Mouse (Mus musculus) midbrain, embryonic 16.5 days (tissue): ENCODE data around the gene D030056L22Rik. TPM values are rescaled to one million over a fixed set of nuclear protein-coding genes. Genes with fewer than 3 reads are reported as not detected.
"Not testable (repeated sequence)": the region's sequence is repeated elsewhere in the genome, so short reads cannot be mapped to it uniquely, and the experiment has no call there.

Experiments
- ATAC-seq: fragments of 200-750 bp; cut with Nextera tagmentation; 2 replicates; pipeline ENCODE4 v1.8.0; 2017; ENCODE audit warnings: moderate TSS enrichment
- H3K27ac ChIP-seq: fragments of 300-500 bp; sonication (generic); 2 replicates; pipeline ENCODE4 v1.5.1; 2014; ENCODE audit warnings: mild to moderate bottlenecking, low read length, mixed read lengths
- H3K27me3 ChIP-seq: fragments of 300-500 bp; sonication (generic); 2 replicates; pipeline ENCODE4 v1.6.1; 2014; ENCODE audit warnings: low read depth, low read length, mixed read lengths; ENCODE audit not compliant: control insufficient read depth, insufficient read depth
- H3K36me3 ChIP-seq: fragments of 300-500 bp; sonication (generic); 2 replicates; pipeline ENCODE4 v1.6.1; 2014; ENCODE audit warnings: mild to moderate bottlenecking, low read length, moderate library complexity, mixed read lengths; ENCODE audit not compliant: control insufficient read depth, insufficient read depth
- H3K4me1 ChIP-seq: fragments of 300-500 bp; sonication (generic); 2 replicates; pipeline ENCODE4 v1.6.1; 2014; ENCODE audit warnings: mild to moderate bottlenecking, low read length, mixed read lengths; ENCODE audit not compliant: control insufficient read depth, insufficient read depth
- H3K4me2 ChIP-seq: fragments of 300-500 bp; sonication (generic); 2 replicates; pipeline ENCODE4 v1.6.1; 2014; ENCODE audit warnings: mild to moderate bottlenecking, low read length, mixed read lengths
- H3K4me3 ChIP-seq: fragments of 300-500 bp; sonication (generic); 2 replicates; pipeline ENCODE4 v1.5.1; 2014; ENCODE audit warnings: low read depth, mild to moderate bottlenecking, low read length, moderate library complexity, mixed read lengths
- H3K9ac ChIP-seq: fragments of 300-500 bp; sonication (generic); 2 replicates; pipeline ENCODE4 v1.6.1; 2014; ENCODE audit warnings: low read depth, low read length, mixed read lengths
- H3K9me3 ChIP-seq: fragments of 300-500 bp; sonication (generic); replicated peaks from 2 replicates; pipeline ENCODE4 v1.6.1; 2014; ENCODE audit warnings: mild to moderate bottlenecking, low read length, mixed read lengths; ENCODE audit not compliant: control insufficient read depth, poor library complexity, severe bottlenecking
- WGBS: fragments of 180-500 bp; shearing (Covaris S2); extraction: QIAGEN DNeasy Blood & Tissue Kit; methylation state at CpG from one replicate; pipeline ENCODE4 v1.1.7; 2014; 5-methylcytosine and 5-hydroxymethylcytosine counted together
- polyA plus RNA-seq: library from polyadenylated mRNA; unstranded; fragments of >200 nt; fragmentation: Nextera tagmentation; extraction: Ambion mirVana; gene quantifications from 2 replicates; pipeline ENCODE4 v1.2.1, GENCODE M21; 2015

D030056L22Rik gene
- polyA plus RNA-seq, 1 experiment from 2014 or later, result 43.0 TPM

DNA sequence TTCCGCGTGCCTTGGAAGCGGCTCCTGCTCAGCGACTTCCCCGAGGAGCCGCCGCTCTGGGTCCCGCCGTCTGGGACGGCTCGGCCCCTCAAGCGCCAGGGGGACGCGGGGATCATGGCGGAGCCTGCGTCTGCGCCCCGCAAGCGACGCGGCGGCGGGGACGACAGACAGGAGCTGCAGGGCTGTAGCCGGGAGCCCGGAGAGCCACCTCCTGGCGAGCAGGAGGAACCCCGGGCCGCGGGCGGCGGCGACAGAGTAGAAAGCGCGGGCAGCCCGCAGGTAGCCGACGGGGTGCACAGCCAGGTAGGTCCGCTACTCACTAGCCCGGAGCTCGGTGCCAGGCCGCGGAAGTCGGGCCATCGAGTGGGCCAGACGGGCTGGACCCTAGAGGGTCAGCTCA, 364 bp downstream of the D030056L22Rik start:
- peak; percentile 76; the same call in 1 of the 2 replicates for ATAC-seq
- Histone ChIP-seq H3K4me3 (peak overlapping the region; percentile 84), H3K9ac (peak overlapping the region; percentile 92), H3K4me2 (peak overlapping the region; percentile 93), H3K4me1 (peaks cover 23% of the 10 kb centered on the region), H3K27ac (peak overlapping the region; percentile 57)
- H3K9me3 ChIP-seq, H3K36me3 ChIP-seq, H3K27me3 ChIP-seq: not testable (repeated sequence)
- WGBS, result under 1% methylated on average over 33 of the region's 46 CpGs

DNA sequence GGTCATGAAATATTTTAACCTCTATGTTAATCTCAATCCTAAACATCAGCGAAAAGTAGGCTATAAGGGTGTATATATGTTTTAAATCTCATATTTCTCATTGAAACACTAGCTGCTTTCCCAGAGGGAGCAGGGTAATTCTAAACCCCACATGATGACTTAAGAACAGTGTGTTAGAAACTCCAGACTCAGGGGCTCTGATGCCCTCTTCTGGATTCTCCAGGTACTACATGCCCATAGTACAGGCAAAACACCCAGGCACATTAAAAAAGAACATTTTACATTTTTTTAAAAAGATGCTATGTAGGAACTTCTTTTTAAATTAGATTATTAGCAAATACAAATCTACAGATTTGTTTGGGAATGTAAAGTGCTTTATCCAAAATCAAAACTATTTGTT, 3.4 kb downstream of the D030056L22Rik start:
- no peak overlapping the region for H3K4me3 ChIP-seq
- H3K27ac ChIP-seq, result no peak overlapping the region
- peaks cover 23% of the 10 kb centered on the region for H3K4me1 ChIP-seq
- no peak for ATAC-seq
- H3K27me3 ChIP-seq, result no peaks in the 10 kb centered on the region
- no peak overlapping the region for H3K9ac ChIP-seq
- H3K9me3 ChIP-seq, result no peaks in the 10 kb centered on the region
- H3K36me3 ChIP-seq, result 0 out of 2 replicates have a peak, but pooled peaks cover 3% of the 10 kb centered on the region
- H3K4me2 ChIP-seq, result no peak overlapping the region
- 32% methylated on average over 1 of the region's 1 CpGs for WGBS

DNA sequence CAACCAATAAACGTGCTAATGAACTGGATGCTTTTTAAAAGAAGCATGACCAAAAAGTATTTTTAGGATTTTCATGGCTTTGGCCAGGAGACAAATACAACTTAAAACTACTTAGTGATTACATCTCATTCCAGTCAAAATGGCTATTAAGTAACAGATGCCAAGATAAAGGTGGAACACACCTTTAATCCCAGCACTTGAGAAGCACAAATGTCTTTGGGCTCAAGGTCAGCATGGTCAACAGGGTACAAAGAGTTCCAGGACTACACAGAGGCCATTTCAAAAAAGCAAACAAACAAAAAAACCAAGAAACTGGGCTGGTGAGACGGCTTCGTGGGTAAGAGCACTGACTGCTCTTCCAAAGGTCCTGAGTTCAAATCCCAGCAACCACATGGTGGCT, 7.3 kb downstream of the D030056L22Rik start:
- H3K27me3 ChIP-seq, result no peaks in the 10 kb centered on the region
- no peaks in the 10 kb centered on the region for H3K9me3 ChIP-seq
- no peak overlapping the region for H3K4me2 ChIP-seq
- no peak overlapping the region for H3K27ac ChIP-seq
- H3K36me3 ChIP-seq, result 0 out of 2 replicates have a peak, but pooled peaks cover 3% of the 10 kb centered on the region
- 90% methylated on average over 3 of the region's 3 CpGs for WGBS
- H3K4me1 ChIP-seq, result peaks cover 3% of the 10 kb centered on the region; the same call in 1 of the 2 replicates
- no peak overlapping the region for H3K4me3 ChIP-seq
- no peak overlapping the region for H3K9ac ChIP-seq
- no peak for ATAC-seq

DNA sequence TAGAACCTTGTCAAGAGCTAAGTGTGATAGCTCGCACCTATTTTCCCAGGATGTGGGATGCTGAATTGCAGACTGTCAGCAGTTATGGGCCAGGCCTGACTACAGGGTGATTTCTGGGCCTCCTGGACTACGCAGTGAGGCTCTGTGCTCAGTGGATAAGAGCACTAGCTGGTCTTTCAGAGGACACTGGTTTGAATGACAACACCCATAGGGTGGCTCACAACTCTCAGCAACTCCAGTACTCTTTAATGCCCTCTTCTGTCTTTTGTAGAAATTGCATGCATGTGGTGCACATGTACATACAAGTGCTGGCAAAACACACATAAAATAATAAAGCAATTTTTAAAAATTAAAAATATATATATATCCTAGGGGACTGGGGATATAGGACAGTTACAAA, 12.2 kb downstream of the D030056L22Rik start:
- no peak overlapping the region for H3K4me2 ChIP-seq
- no peak for ATAC-seq
- H3K27ac ChIP-seq, result no peak overlapping the region
- no peak overlapping the region for H3K9ac ChIP-seq
- WGBS, result 86% methylated on average over 2 of the region's 2 CpGs
- H3K4me3 ChIP-seq, result no peak overlapping the region
- H3K27me3 ChIP-seq, result no peaks in the 10 kb centered on the region
- H3K9me3 ChIP-seq, result no peaks in the 10 kb centered on the region
- H3K36me3 ChIP-seq, result no peaks in the 10 kb centered on the region
- no peaks in the 10 kb centered on the region for H3K4me1 ChIP-seq

DNA sequence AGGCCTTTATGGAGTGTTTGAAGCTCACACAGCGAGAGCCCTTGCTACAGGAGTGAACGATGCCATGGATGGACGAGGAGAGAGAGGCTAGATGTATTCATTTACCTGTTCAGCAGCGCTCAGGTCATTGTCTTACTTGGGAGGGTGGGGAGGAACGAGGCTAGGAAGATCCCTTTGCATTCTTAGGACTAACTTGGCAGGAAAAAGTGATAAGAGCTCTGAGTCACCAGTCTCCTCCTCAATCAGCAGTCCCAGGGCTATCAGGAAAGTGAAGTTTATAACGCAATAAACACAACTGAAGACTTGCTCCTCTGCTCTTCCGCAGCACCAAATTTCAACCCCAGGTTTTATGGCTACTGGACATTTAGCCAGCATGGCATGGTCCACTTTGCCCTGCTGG, 17.3 kb downstream of the D030056L22Rik start:
- no peak overlapping the region for H3K9ac ChIP-seq
- 82% methylated on average over 7 of the region's 7 CpGs for WGBS
- H3K4me2 ChIP-seq, result no peak overlapping the region
- H3K9me3 ChIP-seq, result no peaks in the 10 kb centered on the region
- no peak for ATAC-seq
- no peaks in the 10 kb centered on the region for H3K27me3 ChIP-seq
- H3K27ac ChIP-seq, result no peak overlapping the region
- no peak overlapping the region for H3K4me3 ChIP-seq
- H3K36me3 ChIP-seq, result no peaks in the 10 kb centered on the region
- no peaks in the 10 kb centered on the region for H3K4me1 ChIP-seq

DNA sequence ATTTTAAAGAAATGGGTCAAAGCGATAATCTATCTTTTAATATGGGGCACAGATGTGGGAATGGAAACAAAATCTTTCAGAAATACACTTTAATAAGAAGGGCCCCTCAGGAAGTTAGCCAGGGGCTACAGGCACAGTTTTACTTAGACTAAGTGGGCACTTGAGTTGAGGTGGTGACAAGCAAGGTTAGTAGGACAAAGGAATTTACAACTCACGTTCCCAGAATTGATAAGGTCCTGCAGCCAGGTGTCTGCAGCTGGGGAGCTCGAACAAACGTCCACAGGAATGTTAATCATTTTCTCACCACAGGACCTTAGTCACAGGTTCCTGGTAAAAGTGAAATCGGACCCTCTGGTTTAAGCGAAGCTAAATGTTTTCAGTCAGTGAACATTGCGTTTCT, 18.1 kb downstream of the D030056L22Rik start:
- no peak overlapping the region for H3K4me2 ChIP-seq
- no peaks in the 10 kb centered on the region for H3K27me3 ChIP-seq
- H3K27ac ChIP-seq, result no peak overlapping the region
- ATAC-seq, result no peak
- H3K4me1 ChIP-seq, result no peaks in the 10 kb centered on the region
- H3K9me3 ChIP-seq, result no peaks in the 10 kb centered on the region
- WGBS, result 64% methylated on average over 7 of the region's 7 CpGs
- H3K9ac ChIP-seq, result no peak overlapping the region
- no peaks in the 10 kb centered on the region for H3K36me3 ChIP-seq
- no peak overlapping the region for H3K4me3 ChIP-seq

DNA sequence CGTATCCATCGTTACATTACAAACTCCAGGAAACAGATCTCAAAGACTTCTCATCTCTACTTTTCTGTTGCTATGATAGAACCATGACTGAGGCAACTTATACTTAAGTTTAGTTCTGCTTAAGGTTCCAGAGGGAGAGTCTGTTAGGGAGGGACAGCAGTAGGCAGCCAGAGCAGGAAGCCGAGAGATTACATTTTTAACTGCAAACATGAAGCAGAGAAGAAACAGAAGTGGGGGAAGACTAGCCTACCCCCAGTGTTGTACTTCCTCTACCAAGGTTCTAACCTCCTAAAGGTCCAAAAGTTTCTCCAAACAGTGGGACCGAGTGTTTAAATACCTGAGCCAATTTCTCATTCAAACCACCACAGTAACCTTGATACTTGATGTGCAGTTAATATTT, 22.9 kb downstream of the D030056L22Rik start:
- H3K4me2 ChIP-seq, result no peak overlapping the region
- H3K27ac ChIP-seq, result no peak overlapping the region
- no peaks in the 10 kb centered on the region for H3K36me3 ChIP-seq
- H3K9me3 ChIP-seq, result no peaks in the 10 kb centered on the region
- WGBS, result 96% methylated on average over 4 of the region's 4 CpGs
- H3K4me3 ChIP-seq, result no peak overlapping the region
- H3K27me3 ChIP-seq, result no peaks in the 10 kb centered on the region
- H3K9ac ChIP-seq, result no peak overlapping the region
- ATAC-seq, result no peak
- no peaks in the 10 kb centered on the region for H3K4me1 ChIP-seq

DNA sequence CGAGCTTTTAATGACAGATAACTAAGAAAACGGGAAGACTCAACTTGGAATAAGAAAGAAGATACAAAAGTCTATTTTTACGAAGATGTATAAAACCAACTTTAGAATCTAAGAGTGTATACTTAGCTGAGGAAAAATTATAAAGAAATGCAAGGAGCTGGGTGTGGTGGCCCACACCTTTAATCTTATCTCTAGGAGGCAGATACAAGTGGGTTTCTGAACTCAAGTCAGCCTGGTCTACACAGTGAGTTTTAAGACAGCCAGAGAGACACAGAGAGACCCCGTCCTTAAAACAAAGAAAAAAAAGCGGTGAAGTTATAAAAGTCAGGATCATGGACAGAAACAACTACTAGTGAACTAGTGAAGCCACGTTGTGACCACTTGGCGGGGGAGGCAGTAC, 26.2 kb downstream of the D030056L22Rik start:
- H3K4me1 ChIP-seq, result no peaks in the 10 kb centered on the region
- H3K9me3 ChIP-seq, result no peaks in the 10 kb centered on the region
- H3K36me3 ChIP-seq, result no peaks in the 10 kb centered on the region
- H3K4me2 ChIP-seq, result no peak overlapping the region
- 86% methylated on average over 7 of the region's 7 CpGs for WGBS
- H3K9ac ChIP-seq, result no peak overlapping the region
- no peaks in the 10 kb centered on the region for H3K27me3 ChIP-seq
- H3K27ac ChIP-seq, result no peak overlapping the region
- H3K4me3 ChIP-seq, result no peak overlapping the region
- no peak for ATAC-seq

DNA sequence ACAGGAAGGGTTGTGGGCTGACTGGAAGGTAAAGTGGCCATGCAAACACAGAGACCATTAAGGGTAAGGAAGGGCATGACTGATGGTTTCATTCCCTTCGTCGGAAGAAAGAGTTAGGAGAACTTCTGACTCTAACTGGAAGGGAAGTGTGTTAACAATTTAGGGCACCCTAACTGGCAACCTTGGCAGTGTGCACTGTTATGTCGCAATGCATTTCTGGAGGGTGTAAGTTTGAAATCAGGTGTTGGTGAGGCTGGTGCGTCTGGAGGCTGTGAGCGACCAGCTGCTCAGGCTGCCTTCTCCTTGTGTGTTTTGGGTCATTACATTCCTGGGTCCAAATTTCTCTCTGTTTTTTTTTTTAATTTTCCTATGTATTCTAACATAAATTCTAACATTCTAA, 31.0 kb downstream of the D030056L22Rik start:
- Histone ChIP-seq H3K27ac (no peak overlapping the region), H3K9me3 (no peaks in the 10 kb centered on the region), H3K36me3 (no peaks in the 10 kb centered on the region), H3K4me3 (no peak overlapping the region), H3K4me1 (no peaks in the 10 kb centered on the region), H3K27me3 (no peaks in the 10 kb centered on the region), H3K9ac (no peak overlapping the region), H3K4me2 (no peak overlapping the region)
- no peak for ATAC-seq
- WGBS, result 93% methylated on average over 5 of the region's 5 CpGs
